In genomic region chrX:168639556-168640356, GRCm38 (mm10) we compare ENCODE assay signal across 8 mouse cellular contexts. TPM values are rescaled to one million over a fixed set of nuclear protein-coding genes. Genes with fewer than 3 reads are reported as not detected.
DNase-seq lines count a peak whose midpoint lies in the region; ATAC-seq lines count a peak whose summit lies in the region.

No protein-coding gene starts in this region.

- peak overlapping the region; percentile 50 for H3K4me2 ChIP-seq in embryonic facial prominence, embryonic 13.5 days
- peak overlapping the region; percentile 50 for H3K4me2 ChIP-seq in limb, embryonic 13.5 days (replicated peaks)
- H3K4me2 ChIP-seq in midbrain, embryonic 15.5 days = peak overlapping the region; percentile 37

- peaks cover 18% of the 10 kb centered on the region for H3K27me3 ChIP-seq in embryonic facial prominence, embryonic 13.5 days
- H3K27me3 ChIP-seq in limb, embryonic 13.5 days = peaks cover 13% of the 10 kb centered on the region; the same call in 1 of the 2 replicates
- H3K27me3 ChIP-seq in midbrain, embryonic 15.5 days (replicated peaks) = no peaks in the 10 kb centered on the region

- H3K36me3 ChIP-seq in embryonic facial prominence, embryonic 13.5 days = no peaks in the 10 kb centered on the region
- H3K36me3 ChIP-seq in limb, embryonic 13.5 days = no peaks in the 10 kb centered on the region
- no peaks in the 10 kb centered on the region for H3K36me3 ChIP-seq in midbrain, embryonic 15.5 days (replicated peaks)

- DNase-seq in 3134 (ENCODE audit: extremely low read depth, insufficient read length, low spot score) = peak; percentile 54
- DNase-seq in adrenal gland, postnatal 36 days = peak; percentile 69 to 81
- peak; percentile 70 for DNase-seq in heart, adult 8-10 months (ENCODE audit: low spot score)
- DNase-seq in kidney, adult 8-10 months = peak; percentile 56 to 58
- DNase-seq in spleen, adult 18-20 months = peak; percentile 41 to 61

- 0 out of 2 replicates have a peak overlapping the region, but pooled peaks have one; percentile 52 for H3K9ac ChIP-seq in embryonic facial prominence, embryonic 13.5 days
- H3K9ac ChIP-seq in limb, embryonic 13.5 days = no peak overlapping the region
- H3K9ac ChIP-seq in midbrain, embryonic 15.5 days = no peak overlapping the region

- ATAC-seq in embryonic facial prominence, embryonic 13.5 days (ENCODE audit: insufficient number of reproducible peaks, insufficient read depth, low FRiP score, low TSS enrichment, low read depth) = no peak
- peak; percentile 76; the same call in 1 of the 2 replicates for ATAC-seq in limb, embryonic 13.5 days (ENCODE audit: low FRiP score, low read depth)
- peak; percentile 76; the same call in 1 of the 2 replicates for ATAC-seq in midbrain, embryonic 15.5 days (replicated peaks)

- no peaks in the 10 kb centered on the region for H3K9me3 ChIP-seq in embryonic facial prominence, embryonic 13.5 days
- H3K9me3 ChIP-seq in limb, embryonic 13.5 days = no peaks in the 10 kb centered on the region
- H3K9me3 ChIP-seq in midbrain, embryonic 15.5 days = no peaks in the 10 kb centered on the region

- WGBS in embryonic facial prominence, embryonic 13.5 days = 18% methylated on average over 11 of the region's 11 CpGs
- 20% methylated on average over 11 of the region's 11 CpGs for WGBS in limb, embryonic 13.5 days
- WGBS in midbrain, embryonic 15.5 days = 20% methylated on average over 11 of the region's 11 CpGs

- H3K4me3 ChIP-seq in embryonic facial prominence, embryonic 13.5 days = peak overlapping the region; percentile 42
- peak overlapping the region; percentile 38 for H3K4me3 ChIP-seq in limb, embryonic 13.5 days
- H3K4me3 ChIP-seq in midbrain, embryonic 15.5 days = peak overlapping the region; percentile 22

- H3K27ac ChIP-seq in embryonic facial prominence, embryonic 13.5 days = peak overlapping the region; percentile 33; the same call in 1 of the 2 replicates
- no peak overlapping the region for H3K27ac ChIP-seq in limb, embryonic 13.5 days
- H3K27ac ChIP-seq in midbrain, embryonic 15.5 days = no peak overlapping the region

- H3K4me1 ChIP-seq in embryonic facial prominence, embryonic 13.5 days = no peaks in the 10 kb centered on the region
- no peaks in the 10 kb centered on the region for H3K4me1 ChIP-seq in limb, embryonic 13.5 days
- no peaks in the 10 kb centered on the region for H3K4me1 ChIP-seq in midbrain, embryonic 15.5 days

RNA-seq across cellular contexts. Expression of gene Msl3, which starts 33.9 kb away (rescaled TPM):
- 10 to 100 TPM; 46.7 to 58.6 TPM for total RNA-seq in adrenal gland, postnatal 36 days (2021)
- polyA plus RNA-seq in embryonic facial prominence, embryonic 13.5 days (2015; fragmentation: Nextera tagmentation; extraction: Ambion mirVana) = 33.2 and 33.7 TPM in 2 replicates
- 10 to 100 TPM; 44.7 to 55.4 (median 53.4) TPM for total RNA-seq in heart, adult 8-10 months (2022)
- 34.5 and 37.3 TPM in 2 replicates for polyA plus RNA-seq in limb, embryonic 13.5 days (2015; fragmentation: Nextera tagmentation; extraction: Ambion mirVana)
- polyA plus RNA-seq in midbrain, embryonic 15.5 days (2015; fragmentation: Nextera tagmentation; extraction: Ambion mirVana) = 15.9 and 16.3 TPM in 2 replicates
